8 mouse cellular contexts compared by ENCODE assay signal in genomic region chr1:177796193-177796939, GRCm38 (mm10). TPM values are rescaled to one million over a fixed set of nuclear protein-coding genes. Genes with fewer than 3 reads are reported as not detected.
DNase-seq lines count a peak whose midpoint lies in the region; ATAC-seq and TF ChIP-seq lines count a peak whose summit lies in the region.

TSS of gene Adss (minus strand) at chr1:177796511.

- peak within 1 kb of the TSS; percentile 55 for H3K27ac ChIP-seq in cortical plate, adult 2 months (ENCODE audit: insufficient read depth, low read length)

- peak; percentile 66; the same call in 1 of the 2 replicates for TF ChIP-seq POLR2A in cortical plate, adult 2 months (IDR thresholded peaks at IDR 0.05; ENCODE audit: extremely low read depth, insufficient read depth, low read length)

- no peaks in the 10 kb centered on the region for H3K36me3 ChIP-seq in megakaryocyte, embryonic 14.5 days (replicated peaks; ENCODE audit: low read length)

- H3K27me3 ChIP-seq in megakaryocyte, embryonic 14.5 days (replicated peaks) = no peaks in the 10 kb centered on the region

- peaks cover 2% of the 10 kb centered on the region; the same call in 1 of the 2 replicates for H3K4me1 ChIP-seq in cortical plate, adult 2 months (ENCODE audit: control insufficient read depth, insufficient read depth, low read length)
- H3K4me1 ChIP-seq in megakaryocyte, embryonic 14.5 days = peaks cover 34% of the 10 kb centered on the region

- H3K9me3 ChIP-seq in megakaryocyte, embryonic 14.5 days = no peaks in the 10 kb centered on the region

- DNase-seq in gastrocnemius, adult 8-10 months (ENCODE audit: low spot score in 2 of 2) = peak; percentile 98 to 99
- peak; percentile 93 for DNase-seq in hindlimb bud, embryonic 11.5 days (ENCODE audit: extremely low spot score, low read depth, low spot score)
- peak; percentile 88 to 98 for DNase-seq in left cerebral cortex, adult 8-10 months (ENCODE audit: low spot score in 2 of 2)
- peak; percentile 98 for DNase-seq in right cerebral cortex, postnatal 10 days (ENCODE audit: low spot score in 2 of 2)
- DNase-seq in urinary bladder, postnatal 25 days (ENCODE audit: low spot score) = peak; percentile 99

- peak; percentile 85 for ATAC-seq in activated CD4-positive, CD25-positive, alpha-beta regulatory T cell, adult 4 months

- TF ChIP-seq CTCF in cortical plate, adult 2 months (IDR thresholded peaks at IDR 0.05; ENCODE audit: extremely low read depth, insufficient read depth, low read length) = no peak

- peak within 1 kb of the TSS; percentile 84 for H3K4me3 ChIP-seq in cortical plate, adult 2 months (ENCODE audit: insufficient read depth, low read length)
- peak within 1 kb of the TSS; percentile 100 for H3K4me3 ChIP-seq in megakaryocyte, embryonic 14.5 days (replicated peaks)

RNA-seq across cellular contexts. Expression of gene Adss, which starts in this region (rescaled TPM):
- polyA plus RNA-seq in activated CD4-positive, CD25-positive, alpha-beta regulatory T cell, adult 4 months (2017; shearing (Covaris generic)) = 10 to 100 TPM; 66.8 to 67.7 TPM
- 56.0 and 60.1 TPM in 2 replicates for polyA plus RNA-seq in cortical plate, adult 2 months (2012; rRNA removed)
- total RNA-seq in gastrocnemius, adult 8-10 months (2022) = 1 to 10 TPM; 5.4 to 6.8 (median 6.4) TPM
- 10 to 100 TPM; 69.8 to 74.2 (median 74.2) TPM for total RNA-seq in left cerebral cortex, adult 8-10 months (2022)
- polyA plus RNA-seq in megakaryocyte, embryonic 14.5 days (2012; ENCODE audit: insufficient read depth, low replicate concordance) = 14.5 and 14.8 TPM in 2 replicates

Comparison
In these comparisons a context has a peak if more than half of its experiments do, and no peak if none do; other contexts are left out.
1. Peak in every context shown above with its lines: DNase-seq, ATAC-seq, H3K4me3 ChIP-seq and H3K27ac ChIP-seq.
2. RNA of gene Adss (total RNA-seq): 69.8 to 74.2 TPM in left cerebral cortex, adult 8-10 months; 5.4 to 6.8 TPM in gastrocnemius, adult 8-10 months; every median in the first group is over 4 times any median in the second.